Mouse (Mus musculus): ENCODE results near the gene Maz. TPM values are rescaled to one million over a fixed set of nuclear protein-coding genes. Genes with fewer than 3 reads are reported as not detected.
A peak's percentile ranks its signal among the peaks of the same experiment; 100 is the strongest.

The Maz gene
- polyA plus RNA-seq, 1 experiment = 248 TPM

- under 1% methylated on average over 53 of the region's 53 CpGs for WGBS
- TF ChIP-seq POLR2A (IDR thresholded peaks at IDR 0.05; ENCODE audit: low read depth, low read length) (no peak), CTCF (IDR thresholded peaks at IDR 0.05; ENCODE audit: extremely low read depth, insufficient read length, insufficient replicate concordance, low read depth, low read length) (no peak)
- Histone ChIP-seq H3K4me3 (ENCODE audit: low read depth, low read length) (peak within 1 kb of the TSS; percentile 72), H3K36me3 (ENCODE audit: control insufficient read depth, insufficient read depth, low read length) (no peaks in the 10 kb centered on the region; the same call in 1 of the 2 replicates), H3K27ac (ENCODE audit: insufficient read depth, low read depth, low read length) (no peak within 1 kb of the TSS), H3K27me3 (ENCODE audit: control insufficient read depth, insufficient read depth, low read length) (no peaks in the 10 kb centered on the region), H3K4me1 (ENCODE audit: control insufficient read depth, insufficient read depth, insufficient read length, low read length) (peaks cover 2% of the 10 kb centered on the region; the same call in 1 of the 2 replicates)
Observed at GRCm38 (mm10) chr7:127041851-127042672, 15.2 kb upstream of the Maz start, which contains the start of gene Kif22. Gene Kif22 (minus strand): TSS chr7:127042471.

- H3K4me3 ChIP-seq (ENCODE audit: low read depth, low read length) = no peak overlapping the region
- H3K4me1 ChIP-seq (ENCODE audit: control insufficient read depth, insufficient read depth, insufficient read length, low read length) = peaks cover 5% of the 10 kb centered on the region
- WGBS = 43% methylated on average over 1 of the region's 1 CpGs
- H3K27ac ChIP-seq (ENCODE audit: insufficient read depth, low read depth, low read length) = no peak overlapping the region
- TF ChIP-seq CTCF (IDR thresholded peaks at IDR 0.05; ENCODE audit: extremely low read depth, insufficient read length, insufficient replicate concordance, low read depth, low read length) = no peak
- TF ChIP-seq POLR2A (IDR thresholded peaks at IDR 0.05; ENCODE audit: low read depth, low read length) = no peak
- H3K36me3 ChIP-seq (ENCODE audit: control insufficient read depth, insufficient read depth, low read length) = peaks cover 9% of the 10 kb centered on the region; the same call in 1 of the 2 replicates
- no peaks in the 10 kb centered on the region for H3K27me3 ChIP-seq (ENCODE audit: control insufficient read depth, insufficient read depth, low read length)
Observed at GRCm38 (mm10) chr7:127031244-127031643, 4.4 kb upstream of the Maz start.

- WGBS = 97% methylated on average over 1 of the region's 1 CpGs
- TF ChIP-seq CTCF (IDR thresholded peaks at IDR 0.05; ENCODE audit: extremely low read depth, insufficient read length, insufficient replicate concordance, low read depth, low read length) = no peak
- TF ChIP-seq POLR2A (IDR thresholded peaks at IDR 0.05; ENCODE audit: low read depth, low read length) = no peak
Observed at GRCm38 (mm10) chr7:127030172-127030571, 3.3 kb upstream of the Maz start.

GRCm38 (mm10) chr7:127027885-127028284, 1.0 kb upstream of the Maz start:
- TF ChIP-seq POLR2A (IDR thresholded peaks at IDR 0.05; ENCODE audit: low read depth, low read length) (no peak), CTCF (IDR thresholded peaks at IDR 0.05; ENCODE audit: extremely low read depth, insufficient read length, insufficient replicate concordance, low read depth, low read length) (no peak)
- peak overlapping the region; percentile 85 for H3K27ac ChIP-seq (ENCODE audit: insufficient read depth, low read depth, low read length)
- H3K36me3 ChIP-seq (ENCODE audit: control insufficient read depth, insufficient read depth, low read length) = peaks cover 21% of the 10 kb centered on the region
- no peaks in the 10 kb centered on the region for H3K27me3 ChIP-seq (ENCODE audit: control insufficient read depth, insufficient read depth, low read length)
- peak overlapping the region; percentile 92 for H3K4me3 ChIP-seq (ENCODE audit: low read depth, low read length)
- 38% methylated on average over 8 of the region's 8 CpGs for WGBS
- peaks cover 7% of the 10 kb centered on the region for H3K4me1 ChIP-seq (ENCODE audit: control insufficient read depth, insufficient read depth, insufficient read length, low read length)

More at GRCm38 (mm10) chr7:127030172-127030571, 3.3 kb upstream of the Maz start:
- H3K27ac ChIP-seq (ENCODE audit: insufficient read depth, low read depth, low read length) = no peak overlapping the region
- H3K4me1 ChIP-seq (ENCODE audit: control insufficient read depth, insufficient read depth, insufficient read length, low read length) = peaks cover 5% of the 10 kb centered on the region
- H3K36me3 ChIP-seq (ENCODE audit: control insufficient read depth, insufficient read depth, low read length) = peaks cover 9% of the 10 kb centered on the region; the same call in 1 of the 2 replicates
- no peak overlapping the region for H3K4me3 ChIP-seq (ENCODE audit: low read depth, low read length)
- H3K27me3 ChIP-seq (ENCODE audit: control insufficient read depth, insufficient read depth, low read length) = no peaks in the 10 kb centered on the region

- TF ChIP-seq CTCF (IDR thresholded peaks at IDR 0.05; ENCODE audit: extremely low read depth, insufficient read length, insufficient replicate concordance, low read depth, low read length) = no peak
- TF ChIP-seq POLR2A (IDR thresholded peaks at IDR 0.05; ENCODE audit: low read depth, low read length) = no peak
Observed at GRCm38 (mm10) chr7:127026616-127026983, 237 bp downstream of the Maz start.

GRCm38 (mm10) chr7:127026161-127026600, 656 bp downstream of the Maz start:
- H3K27ac ChIP-seq (ENCODE audit: insufficient read depth, low read depth, low read length) = peak overlapping the region; percentile 72
- peak overlapping the region; percentile 74 for H3K4me3 ChIP-seq (ENCODE audit: low read depth, low read length)
- H3K36me3 ChIP-seq (ENCODE audit: control insufficient read depth, insufficient read depth, low read length) = peaks cover 22% of the 10 kb centered on the region
- H3K4me1 ChIP-seq (ENCODE audit: control insufficient read depth, insufficient read depth, insufficient read length, low read length) = peaks cover 9% of the 10 kb centered on the region
- 1% methylated on average over 44 of the region's 48 CpGs for WGBS
- H3K27me3 ChIP-seq (ENCODE audit: control insufficient read depth, insufficient read depth, low read length) = no peaks in the 10 kb centered on the region
- TF ChIP-seq POLR2A (IDR thresholded peaks at IDR 0.05; ENCODE audit: low read depth, low read length) = no peak
- no peak for TF ChIP-seq CTCF (IDR thresholded peaks at IDR 0.05; ENCODE audit: extremely low read depth, insufficient read length, insufficient replicate concordance, low read depth, low read length)

More at GRCm38 (mm10) chr7:127026616-127026983, 237 bp downstream of the Maz start:
- Histone ChIP-seq H3K4me3 (ENCODE audit: low read depth, low read length) (peak overlapping the region; percentile 92), H3K4me1 (ENCODE audit: control insufficient read depth, insufficient read depth, insufficient read length, low read length) (peaks cover 7% of the 10 kb centered on the region), H3K36me3 (ENCODE audit: control insufficient read depth, insufficient read depth, low read length) (peaks cover 22% of the 10 kb centered on the region), H3K27me3 (ENCODE audit: control insufficient read depth, insufficient read depth, low read length) (no peaks in the 10 kb centered on the region), H3K27ac (ENCODE audit: insufficient read depth, low read depth, low read length) (no peak overlapping the region)
- 3% methylated on average over 11 of the region's 48 CpGs for whole genome bisulfite sequencing

- Histone ChIP-seq H3K36me3 (ENCODE audit: control insufficient read depth, insufficient read depth, low read length) (peaks cover 22% of the 10 kb centered on the region), H3K4me1 (ENCODE audit: control insufficient read depth, insufficient read depth, insufficient read length, low read length) (peaks cover 13% of the 10 kb centered on the region), H3K27ac (ENCODE audit: insufficient read depth, low read depth, low read length) (peak overlapping the region; percentile 42), H3K4me3 (ENCODE audit: low read depth, low read length) (peak overlapping the region; percentile 74), H3K27me3 (ENCODE audit: control insufficient read depth, insufficient read depth, low read length) (no peaks in the 10 kb centered on the region)
- under 1% methylated on average over 65 of the region's 65 CpGs for WGBS
- TF ChIP-seq CTCF (IDR thresholded peaks at IDR 0.05; ENCODE audit: extremely low read depth, insufficient read length, insufficient replicate concordance, low read depth, low read length) = no peak
- no peak; the same call in 1 of the 2 replicates for TF ChIP-seq POLR2A (IDR thresholded peaks at IDR 0.05; ENCODE audit: low read depth, low read length)
Observed at GRCm38 (mm10) chr7:127025556-127026160, 1.2 kb downstream of the Maz start.

Data from small intestine, adult 2 months (tissue).